Mouse (Mus musculus) olfactory bulb, adult 2 months (tissue): ENCODE measurements around the gene BC052040. TPM values are rescaled to one million over a fixed set of nuclear protein-coding genes. Genes with fewer than 3 reads are reported as not detected.

Experiments used
- H3K27ac ChIP-seq: fragments of 200-500 bp; 2 replicates; pipeline ENCODE4 v1.5.1; 2012; ENCODE audit warnings: low read depth, low read length; ENCODE audit not compliant: insufficient read depth
- H3K4me1 ChIP-seq: fragments of 200-500 bp; 2 replicates; pipeline ENCODE4 v1.6.1; 2012; ENCODE audit warnings: low read length; ENCODE audit not compliant: control insufficient read depth, insufficient read depth
- H3K4me3 ChIP-seq: fragments of 200-500 bp; 2 replicates; pipeline ENCODE4 v1.5.1; 2012; ENCODE audit warnings: mild to moderate bottlenecking, low read depth, low read length, moderate library complexity; ENCODE audit not compliant: insufficient read depth
- CTCF ChIP-seq: fragments of 200-500 bp; IDR thresholded peaks from 2 replicates; pipeline ENCODE4 v1.5.1; 2012; ENCODE audit warnings: low read depth, mild to moderate bottlenecking, low read length, moderate library complexity; ENCODE audit not compliant: insufficient read depth
- POLR2A ChIP-seq: fragments of 200-500 bp; IDR thresholded peaks from 2 replicates; pipeline ENCODE4 v1.6.1; 2012; ENCODE audit warnings: mild to moderate bottlenecking, low read depth, low read length, moderate library complexity; ENCODE audit not compliant: insufficient read depth
- WGBS: fragments of 180-500 bp; shearing (Covaris S2); methylation state at CpG from one replicate; pipeline ENCODE4 v1.1.7; 2018; 5-methylcytosine and 5-hydroxymethylcytosine counted together
- polyA plus RNA-seq: library from polyadenylated mRNA; stranded (reverse); fragments of >200 nt; gene quantifications from 2 replicates; pipeline ENCODE4 v1.2.4, GENCODE M21; 2012; ENCODE audit warnings: low replicate concordance; ENCODE audit not compliant: missing spikeins, insufficient read depth, insufficient read length

The BC052040 gene
- polyA plus RNA-seq, 1 experiment = not detected

- H3K4me3 ChIP-seq = no peak overlapping the region
- H3K27ac ChIP-seq = no peak overlapping the region
- TF ChIP-seq CTCF = no peak
- TF ChIP-seq POLR2A = no peak
- WGBS = 66% methylated on average over 8 of the region's 8 CpGs
- H3K4me1 ChIP-seq = peaks cover 3% of the 10 kb centered on the region; the same call in 1 of the 2 replicates
Measured at GRCm38 (mm10) chr2:115733017-115733692, 151.6 kb downstream of the BC052040 start.

- WGBS = 95% methylated on average over 6 of the region's 6 CpGs
- no peak overlapping the region for H3K27ac ChIP-seq
- TF ChIP-seq CTCF (no peak), POLR2A (no peak)
- H3K4me1 ChIP-seq = peaks cover 3% of the 10 kb centered on the region; the same call in 1 of the 2 replicates
- H3K4me3 ChIP-seq = no peak overlapping the region
Measured at GRCm38 (mm10) chr2:115734850-115735249, 153.3 kb downstream of the BC052040 start.

DNA sequence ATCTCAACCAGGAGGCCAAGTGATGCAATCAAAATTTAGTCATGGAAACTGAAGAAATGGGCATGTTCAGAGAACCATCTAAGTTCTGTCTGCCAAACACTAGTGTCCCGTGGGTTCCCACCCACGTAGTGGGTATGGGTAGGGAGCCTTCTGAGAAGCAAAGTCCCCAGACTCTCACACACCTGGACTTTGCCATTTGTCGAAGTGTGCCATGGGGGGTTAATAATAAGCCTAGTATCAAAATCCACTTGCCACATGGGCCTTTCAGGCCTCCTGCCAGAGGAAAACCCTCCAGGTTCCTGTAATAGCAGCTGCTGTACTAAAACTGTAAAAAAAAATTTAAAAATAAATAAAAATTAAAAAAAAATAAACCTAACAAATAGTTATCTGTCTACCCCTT is 154.9 kb downstream of the BC052040 start:
- WGBS = 90% methylated on average over 3 of the region's 3 CpGs
- TF ChIP-seq CTCF (no peak), POLR2A (no peak)
- peaks cover 3% of the 10 kb centered on the region; the same call in 1 of the 2 replicates for H3K4me1 ChIP-seq
- no peak overlapping the region for H3K27ac ChIP-seq
- no peak overlapping the region for H3K4me3 ChIP-seq

GRCm38 (mm10) chr2:115737966-115738365 is 156.4 kb downstream of the BC052040 start:
- 95% methylated on average over 2 of the region's 2 CpGs for WGBS
- peaks cover 2% of the 10 kb centered on the region; the same call in 1 of the 2 replicates for H3K4me1 ChIP-seq
- no peak for TF ChIP-seq CTCF
- TF ChIP-seq POLR2A = no peak
- H3K27ac ChIP-seq = no peak overlapping the region
- H3K4me3 ChIP-seq = no peak overlapping the region

DNA sequence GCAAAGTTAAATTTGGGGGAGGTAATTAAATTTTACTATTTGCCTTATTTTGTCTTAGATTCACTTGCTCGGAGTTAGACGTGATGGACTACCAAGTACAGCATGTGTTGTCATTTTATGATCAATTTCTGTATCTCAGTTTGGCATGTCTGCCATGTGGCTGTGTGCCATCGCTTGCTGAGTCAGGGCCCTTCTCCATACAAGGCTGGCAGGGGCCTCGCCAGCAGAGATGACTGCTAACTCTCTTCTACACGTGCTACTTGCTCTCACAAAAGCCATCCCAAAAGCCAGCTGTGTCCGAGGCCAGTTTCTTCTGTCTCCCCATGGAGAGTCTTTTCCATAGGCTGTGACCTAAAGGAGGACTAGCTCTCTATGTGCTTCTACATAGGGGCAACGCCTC is 160.5 kb downstream of the BC052040 start:
- 60% methylated on average over 7 of the region's 7 CpGs for WGBS
- peaks cover 5% of the 10 kb centered on the region; the same call in 1 of the 2 replicates for H3K4me1 ChIP-seq
- H3K27ac ChIP-seq = no peak overlapping the region
- TF ChIP-seq POLR2A (no peak), CTCF (no peak)
- no peak overlapping the region for H3K4me3 ChIP-seq

DNA sequence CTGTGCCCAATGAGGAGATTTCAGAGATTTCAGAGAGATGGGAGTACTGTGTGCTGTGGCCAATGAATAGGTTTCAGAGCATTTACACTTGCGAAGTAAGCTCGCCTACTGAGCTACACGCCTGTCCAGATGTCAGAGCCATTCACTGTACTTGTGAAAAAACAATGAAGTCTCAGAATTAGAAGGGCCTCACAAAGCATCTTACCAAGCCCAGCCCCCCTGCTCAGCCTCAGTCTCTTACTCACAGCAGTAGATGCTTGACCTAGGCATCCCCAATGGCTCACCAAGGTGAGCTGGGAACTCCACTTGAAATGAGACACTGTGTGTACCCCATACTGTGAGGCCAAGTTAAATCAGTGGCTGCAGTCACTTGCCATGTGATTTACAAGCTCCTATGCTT is 166.1 kb downstream of the BC052040 start:
- Histone ChIP-seq H3K4me3 (no peak overlapping the region), H3K27ac (no peak overlapping the region), H3K4me1 (peaks cover 5% of the 10 kb centered on the region; the same call in 1 of the 2 replicates)
- 91% methylated on average over 3 of the region's 3 CpGs for WGBS
- no peak for TF ChIP-seq POLR2A
- no peak for TF ChIP-seq CTCF

DNA sequence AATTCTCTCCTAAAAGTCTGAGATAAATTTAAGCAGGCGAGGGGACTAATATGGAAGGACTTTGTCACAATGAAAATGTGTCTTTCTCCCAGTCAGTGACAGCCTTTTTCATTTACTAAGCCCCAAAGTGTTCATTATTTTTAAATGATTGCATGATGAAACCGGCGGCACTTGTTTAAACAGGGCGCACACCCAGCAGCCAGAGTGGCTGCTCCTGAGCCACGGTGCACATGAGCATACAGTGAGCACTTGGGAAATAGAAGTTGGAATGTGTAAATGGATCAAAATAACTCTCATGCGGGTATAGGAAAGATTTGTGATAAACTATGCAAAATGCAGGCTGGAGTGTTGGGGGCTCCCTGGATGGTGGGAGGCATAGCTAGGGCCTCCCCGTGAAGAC is 169.7 kb downstream of the BC052040 start:
- TF ChIP-seq CTCF (no peak), POLR2A (no peak)
- Histone ChIP-seq H3K27ac (no peak overlapping the region), H3K4me3 (no peak overlapping the region), H3K4me1 (peaks cover 3% of the 10 kb centered on the region; the same call in 1 of the 2 replicates)
- 55% methylated on average over 7 of the region's 7 CpGs for WGBS

DNA sequence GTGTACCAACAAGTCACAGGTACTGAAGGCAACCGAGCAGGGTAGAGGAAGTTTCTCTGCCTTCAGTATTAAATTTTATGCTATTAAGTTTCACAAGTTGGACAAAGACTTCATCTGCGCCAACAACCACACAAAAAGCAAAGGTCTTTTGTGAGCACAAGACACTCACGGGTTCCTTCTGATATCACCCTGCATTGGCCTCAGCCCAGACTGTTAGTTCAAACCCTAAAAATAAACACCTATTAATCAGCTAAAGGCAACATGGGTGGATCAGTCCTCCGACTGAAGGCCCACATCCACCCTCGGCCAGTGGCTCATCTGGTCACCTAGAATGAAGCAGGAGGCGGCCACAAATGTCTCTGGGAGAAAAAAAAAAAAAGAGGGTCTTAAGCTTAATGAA is 176.2 kb downstream of the BC052040 start:
- no peak overlapping the region for H3K27ac ChIP-seq
- 67% methylated on average over 6 of the region's 6 CpGs for WGBS
- H3K4me3 ChIP-seq = no peak overlapping the region
- TF ChIP-seq POLR2A (no peak), CTCF (no peak)
- H3K4me1 ChIP-seq = peaks cover 4% of the 10 kb centered on the region; the same call in 1 of the 2 replicates

GRCm38 (mm10) chr2:115758542-115758941 is 177.0 kb downstream of the BC052040 start:
- TF ChIP-seq CTCF = no peak
- no peak for TF ChIP-seq POLR2A
- no peak overlapping the region for H3K4me3 ChIP-seq
- whole genome bisulfite sequencing = 91% methylated on average over 6 of the region's 6 CpGs
- H3K27ac ChIP-seq = no peak overlapping the region
- H3K4me1 ChIP-seq = peaks cover 4% of the 10 kb centered on the region; the same call in 1 of the 2 replicates
